Mouse (Mus musculus): ENCODE results near the gene Rbm14.
A peak's percentile ranks its signal among the peaks of the same experiment; 100 is the strongest.
"Not testable (repeated sequence)": the region's sequence is repeated elsewhere in the genome, so short reads cannot be mapped to it uniquely, and the experiment has no call there.

Gene Rbm14

DNA sequence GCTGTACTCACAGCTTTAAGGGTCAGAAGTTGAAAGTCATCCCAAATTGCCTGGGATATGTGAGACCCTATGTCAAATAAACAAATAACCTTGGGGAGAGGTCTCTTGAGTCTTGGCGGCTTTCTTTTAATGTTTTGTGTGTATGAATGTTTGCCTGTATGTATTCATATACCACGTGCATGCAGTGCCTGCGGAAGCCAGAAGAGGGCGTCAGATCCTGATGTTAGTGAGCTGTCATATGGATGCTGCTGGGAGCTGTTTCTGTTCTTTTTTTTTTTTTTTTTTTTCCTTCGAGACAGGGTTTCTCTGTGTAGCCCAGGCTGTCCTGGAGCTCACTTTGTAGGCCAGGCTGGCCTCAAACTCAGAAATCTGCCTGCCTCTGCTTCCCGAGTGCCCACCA, 1.6 kb upstream of the Rbm14 start:
- peak; percentile 21 to 43 for DNase-seq (ENCODE audit: low spot score in 2 of 2)

DNA sequence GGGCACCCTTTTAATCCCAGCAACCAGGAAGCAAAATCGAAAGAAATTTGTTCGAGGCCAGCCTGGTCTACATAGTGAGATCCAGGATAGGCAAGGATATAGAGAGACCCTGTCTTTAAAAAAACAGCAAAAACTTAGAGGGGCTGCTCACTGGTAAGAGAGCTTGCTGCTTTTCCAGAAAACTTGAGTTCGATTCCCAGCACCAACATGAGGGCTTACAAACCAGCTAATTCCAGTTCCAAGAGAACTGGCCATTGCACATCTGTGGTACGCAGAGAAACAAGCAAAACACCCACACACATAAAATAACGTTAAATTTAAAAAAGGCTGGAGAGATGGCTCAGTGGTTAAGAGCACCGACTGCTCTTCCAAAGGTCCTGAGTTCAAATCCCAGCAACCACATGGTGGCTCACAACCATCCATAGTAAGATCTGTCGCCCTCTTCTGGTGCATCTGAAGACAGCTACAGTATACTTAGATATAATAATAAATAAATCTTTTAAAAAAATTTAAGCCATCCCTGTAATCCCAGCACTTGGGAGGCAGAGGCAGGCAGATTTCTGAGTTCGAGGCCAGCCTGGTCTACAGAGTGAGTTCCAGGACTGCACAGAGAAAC, 1.0 kb upstream of the Rbm14 start:
- peak; percentile 9 to 10 for DNase-seq (ENCODE audit: low spot score in 2 of 2)

DNA sequence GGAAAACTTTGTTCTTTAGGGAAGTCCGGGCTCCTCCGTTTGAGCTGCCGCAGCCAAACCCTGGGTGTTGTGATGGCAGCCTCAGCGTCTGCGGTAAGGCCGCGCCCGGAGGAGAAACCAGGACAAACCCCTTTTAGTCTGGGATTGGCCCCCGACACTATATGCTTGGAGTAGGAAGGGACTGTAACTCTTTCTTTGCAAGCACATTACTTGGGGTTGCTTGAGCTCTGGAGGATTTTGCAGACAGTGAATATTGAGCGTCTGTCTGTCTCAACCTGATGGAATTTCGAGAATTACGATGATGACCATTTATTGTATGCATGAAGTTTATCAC, 442 bp upstream of the Rbm14 start:
- DNase-seq (ENCODE audit: low spot score in 2 of 2), result no peak

DNA sequence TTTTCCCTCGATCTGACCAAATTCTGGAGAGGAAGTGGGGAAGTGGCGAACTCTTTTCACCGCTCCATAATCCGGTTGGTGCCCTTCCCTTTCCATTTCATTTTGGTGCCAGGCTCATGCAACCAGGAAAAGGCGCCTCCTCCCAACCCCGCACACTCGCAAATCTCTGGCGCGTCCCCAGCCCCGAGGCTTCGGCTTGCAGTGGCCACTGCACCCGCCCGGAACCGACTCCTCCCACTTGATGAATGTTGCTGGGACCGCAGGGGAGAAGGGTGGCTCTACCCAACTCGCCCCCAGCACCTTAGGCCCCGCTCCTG, 730 bp downstream of the Rbm14 start:
- no peak for DNase-seq (ENCODE audit: low spot score in 2 of 2)

DNA sequence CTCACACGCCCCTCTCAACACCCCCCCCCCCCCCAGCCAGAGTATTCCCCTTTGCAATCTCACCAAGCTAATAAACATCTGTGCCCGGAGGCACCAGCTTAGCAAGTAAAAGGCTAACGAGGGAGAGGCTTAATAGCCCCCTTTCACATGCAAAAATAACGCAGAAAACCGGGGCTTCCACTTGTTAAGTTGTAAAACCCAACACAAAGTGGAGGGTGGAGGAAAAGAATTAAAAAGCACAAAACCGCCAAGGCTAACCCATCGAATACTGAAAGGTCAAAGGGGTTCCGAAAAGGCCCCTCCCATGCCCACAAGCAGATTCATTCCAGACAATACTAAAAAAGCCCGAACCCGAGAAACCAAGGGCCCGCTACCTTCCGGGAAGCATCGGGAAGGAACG, 1.1 kb downstream of the Rbm14 start:
- DNase-seq (ENCODE audit: low spot score in 2 of 2), result no peak

DNA sequence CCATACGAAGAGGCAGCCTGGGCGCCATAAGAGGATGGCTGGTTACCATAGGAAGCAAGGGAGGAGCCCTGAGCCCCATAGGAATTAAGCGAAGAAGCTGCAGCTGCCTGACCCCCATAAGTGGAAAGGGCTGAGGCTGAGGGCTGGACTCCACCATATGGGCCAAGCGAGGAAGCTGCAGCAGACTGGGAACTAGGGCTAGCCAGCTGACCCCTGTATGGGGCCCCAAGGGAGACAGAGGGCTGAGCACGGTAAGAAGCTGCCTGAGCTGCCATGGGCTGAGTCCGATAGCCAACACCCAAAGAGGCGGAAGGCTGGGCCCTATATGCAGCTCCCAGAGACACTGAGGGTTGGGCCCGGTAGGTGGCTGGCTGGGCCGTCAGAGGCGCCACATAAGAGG, 8.2 kb downstream of the Rbm14 start:
- no peak for DNase-seq (ENCODE audit: low spot score in 2 of 2)

DNA sequence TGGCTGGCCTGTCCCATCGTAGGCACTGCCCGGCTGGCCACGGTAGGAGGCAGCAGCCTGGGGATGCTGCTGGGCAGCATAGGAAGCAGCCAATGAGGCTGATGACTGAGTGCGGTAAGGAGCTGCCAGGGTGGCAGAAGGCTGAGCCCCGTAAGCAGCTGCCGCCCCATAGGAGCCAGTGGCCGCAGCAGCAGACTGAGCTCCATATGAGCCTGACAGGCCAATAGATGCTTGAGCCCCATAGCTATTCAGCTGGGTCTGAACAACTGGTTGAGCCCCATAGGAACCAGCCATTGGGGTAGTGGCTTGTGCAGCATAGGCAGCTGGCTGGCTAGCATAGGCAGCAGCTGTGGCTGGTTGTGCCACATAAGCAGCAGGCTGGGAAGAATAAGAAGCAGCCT, 8.7 kb downstream of the Rbm14 start:
- no peak for DNase-seq (ENCODE audit: low spot score in 2 of 2)

DNA sequence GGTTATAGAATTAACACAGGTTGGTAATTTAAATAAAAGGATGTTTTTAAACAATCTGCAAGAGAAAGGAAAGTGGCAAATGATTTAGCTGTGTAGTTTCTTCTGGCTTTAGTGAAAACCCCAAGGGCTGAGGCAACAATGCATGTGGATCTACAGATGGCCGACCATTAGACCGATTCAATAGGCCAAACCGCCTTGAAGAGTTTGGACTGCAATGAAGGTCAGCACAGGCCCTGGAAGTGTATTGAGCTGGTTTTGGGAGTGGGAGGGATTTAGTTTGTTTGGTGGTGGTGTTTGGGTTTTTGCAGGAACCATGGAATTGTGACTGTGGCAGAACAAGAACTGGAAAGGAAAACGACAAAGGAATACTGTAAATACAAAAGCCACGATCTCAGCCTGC, 12.4 kb downstream of the Rbm14 start:
- no peak for DNase-seq (ENCODE audit: low spot score in 2 of 2)

DNA sequence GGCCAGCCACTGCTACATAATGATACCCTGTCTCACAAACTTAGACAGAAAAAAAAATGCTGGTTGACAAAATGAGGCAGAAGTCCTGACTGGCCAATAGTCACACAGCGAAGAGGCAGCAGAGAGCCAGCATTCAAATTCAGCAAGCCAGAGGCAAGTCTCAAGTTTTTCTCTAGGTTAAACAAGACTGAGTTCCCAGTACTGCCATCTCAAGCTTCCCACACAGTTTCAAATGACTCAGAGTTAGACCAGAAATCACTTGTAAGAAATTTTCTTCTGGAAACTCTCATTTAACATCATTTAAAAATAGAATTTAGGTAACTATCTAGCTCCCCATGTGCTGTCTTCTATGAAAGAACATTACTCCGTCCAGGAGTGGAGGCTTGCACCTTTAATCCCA, 13.6 kb downstream of the Rbm14 start:
- DNase-seq (ENCODE audit: low spot score in 2 of 2), result no peak

DNA sequence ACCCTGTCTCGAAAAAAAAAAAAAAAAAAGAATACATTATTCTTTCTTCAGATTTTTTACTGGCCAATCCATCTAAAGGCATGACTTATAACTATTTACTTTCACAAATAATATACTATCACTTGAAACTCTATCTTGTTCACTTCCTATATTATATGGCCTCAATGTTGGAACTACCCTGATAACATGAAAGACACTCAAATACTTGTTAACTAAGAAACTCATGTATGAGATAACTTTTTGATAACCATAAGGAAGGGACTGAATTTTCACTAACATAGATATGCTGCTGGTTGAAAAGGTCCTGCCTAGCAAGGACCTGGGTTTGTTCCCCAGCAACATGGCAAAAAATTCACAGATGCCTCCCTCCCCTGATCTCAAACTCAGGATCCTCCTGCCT, 15.5 kb downstream of the Rbm14 start:
- DNase-seq (ENCODE audit: low spot score in 2 of 2), result no peak

DNA sequence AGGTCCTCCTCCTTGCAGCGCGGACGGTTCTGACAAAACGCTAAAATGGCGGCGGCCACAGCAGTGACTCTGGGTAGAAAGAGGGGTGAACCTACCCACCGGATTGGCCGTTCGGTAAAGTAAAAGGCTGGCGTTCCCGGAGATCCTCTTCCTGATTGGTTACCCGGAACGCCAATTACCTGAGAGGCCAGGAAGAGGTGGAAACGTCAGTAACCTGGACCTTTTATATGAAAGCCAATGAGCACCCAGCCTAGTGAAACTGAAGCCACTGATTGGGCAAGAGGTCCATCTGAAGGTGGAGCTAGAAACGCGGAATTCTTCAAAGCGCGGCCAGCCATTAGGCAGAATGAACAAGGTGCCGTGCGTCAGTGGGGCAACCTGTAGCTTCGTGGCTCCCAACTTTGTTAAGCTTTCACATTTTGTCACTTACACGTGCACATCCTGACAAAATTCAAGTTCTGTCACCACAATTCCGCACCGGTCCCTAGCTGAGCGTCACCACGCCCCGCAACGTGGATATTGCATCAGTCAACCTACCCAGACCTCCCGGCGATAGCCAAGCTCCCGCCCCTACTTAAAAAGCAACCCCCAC, 17.5 kb downstream of the Rbm14 start, which contains the start of gene Rbm4:
Rbm4 (minus strand) TSS at position 71 of the 592 bp plus-strand sequence.
- peak; percentile 97 for DNase-seq (ENCODE audit: low spot score in 2 of 2)

DNA sequence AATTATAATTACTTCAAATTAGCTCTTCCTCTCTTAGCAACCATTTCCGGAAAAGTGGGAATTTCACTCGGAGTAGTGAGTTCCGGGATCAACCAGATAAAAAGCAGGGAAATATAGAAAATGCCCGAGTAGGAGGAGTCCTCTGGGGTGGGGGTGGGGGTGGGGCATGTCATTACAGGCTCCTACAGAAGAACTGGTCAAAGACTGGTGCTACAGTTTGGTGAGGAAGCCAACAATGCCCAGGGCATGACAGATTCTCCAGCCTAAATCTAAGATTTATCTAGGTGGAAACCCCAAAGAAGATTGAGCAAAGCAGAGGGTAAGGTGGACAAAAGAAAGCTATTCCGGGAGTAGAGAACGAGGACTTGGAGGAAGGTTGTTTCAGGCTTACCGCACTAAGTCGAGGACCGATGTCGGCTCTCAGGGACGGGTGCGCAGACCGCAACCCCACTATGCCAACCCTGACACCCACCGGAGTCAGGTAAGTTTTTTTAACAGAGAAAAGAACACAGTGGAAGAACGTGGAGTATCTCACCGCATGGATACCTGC, 18.1 kb downstream of the Rbm14 start:
- no peak for DNase-seq (ENCODE audit: low spot score in 2 of 2)

DNA sequence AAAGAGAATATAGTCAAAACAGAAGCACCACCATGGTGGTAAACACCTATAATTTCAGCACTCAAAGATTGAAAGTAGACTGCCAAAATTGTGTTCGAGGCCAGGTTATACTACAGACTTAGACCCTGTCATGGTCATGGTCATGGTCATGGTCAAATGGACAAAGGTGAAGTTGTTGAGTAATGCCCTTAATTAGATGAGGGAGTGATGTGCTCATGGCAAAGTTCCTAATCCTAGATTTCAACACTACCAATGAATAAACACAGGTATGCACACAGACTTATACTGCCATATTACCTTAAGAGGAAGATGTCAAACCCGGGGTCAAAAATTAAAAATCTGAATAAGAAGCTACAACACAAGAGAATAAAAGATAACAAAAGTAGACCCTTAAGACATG, 25.1 kb downstream of the Rbm14 start:
- DNase-seq (ENCODE audit: low spot score in 2 of 2), result no peak

DNA sequence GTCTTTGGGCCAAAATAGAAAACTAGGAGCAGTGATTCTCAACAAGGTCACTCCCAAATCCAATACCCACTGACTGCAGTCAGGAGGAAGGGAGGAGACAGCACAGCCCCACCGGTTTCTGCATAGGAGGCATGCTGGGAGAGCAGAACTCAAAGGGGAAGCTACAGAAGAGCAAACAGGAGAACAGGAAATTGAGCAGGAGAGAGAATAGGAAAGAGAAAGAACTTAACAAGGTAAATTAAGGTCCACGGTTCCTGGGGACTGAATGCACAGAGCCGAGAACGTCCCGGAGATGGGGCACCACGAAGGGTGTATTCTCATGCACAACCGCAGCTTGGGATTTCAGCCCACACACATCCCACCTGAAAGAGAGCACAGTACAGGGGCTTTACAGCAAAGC, 26.2 kb downstream of the Rbm14 start:
- no peak for DNase-seq (ENCODE audit: low spot score in 2 of 2)

DNA sequence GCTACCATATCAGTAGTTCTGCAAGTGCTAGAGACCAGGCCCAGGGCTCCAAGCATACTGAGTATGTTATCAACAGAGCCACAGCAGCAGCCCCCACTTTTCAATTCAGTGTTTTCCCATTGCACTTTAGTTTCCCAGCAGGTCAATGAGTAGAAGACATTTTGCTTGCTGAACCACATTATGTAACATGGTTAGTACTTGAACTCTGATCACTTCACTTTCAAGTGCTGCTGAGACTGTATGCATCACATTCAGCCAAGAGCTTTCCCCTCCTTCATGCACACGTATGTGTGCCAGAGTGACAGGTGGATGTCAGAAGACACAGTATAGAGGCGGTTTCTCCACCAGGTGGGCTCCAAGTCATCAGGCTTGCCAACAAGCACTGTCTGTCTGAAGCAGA, 28.5 kb downstream of the Rbm14 start:
- no peak for DNase-seq (ENCODE audit: low spot score in 2 of 2)

DNA sequence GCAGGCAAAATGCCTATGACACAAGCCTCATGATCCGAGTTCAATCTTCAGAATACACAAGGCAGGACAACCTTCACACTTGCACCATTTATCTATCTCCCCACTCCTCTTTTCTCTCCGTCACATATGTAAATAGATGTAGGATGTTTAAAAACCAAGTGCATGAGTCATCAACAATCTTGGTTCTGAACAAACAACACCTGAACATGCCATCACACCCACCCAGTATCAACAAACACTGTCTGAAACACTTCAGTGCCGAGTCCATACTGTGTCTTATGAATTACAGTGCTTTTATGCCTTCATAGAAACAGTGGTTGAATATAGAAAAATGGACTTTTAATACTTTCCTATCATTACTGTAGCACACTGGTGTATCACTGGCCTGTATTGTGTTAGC, 38.6 kb downstream of the Rbm14 start:
- DNase-seq (ENCODE audit: low spot score in 2 of 2), result no peak

DNA sequence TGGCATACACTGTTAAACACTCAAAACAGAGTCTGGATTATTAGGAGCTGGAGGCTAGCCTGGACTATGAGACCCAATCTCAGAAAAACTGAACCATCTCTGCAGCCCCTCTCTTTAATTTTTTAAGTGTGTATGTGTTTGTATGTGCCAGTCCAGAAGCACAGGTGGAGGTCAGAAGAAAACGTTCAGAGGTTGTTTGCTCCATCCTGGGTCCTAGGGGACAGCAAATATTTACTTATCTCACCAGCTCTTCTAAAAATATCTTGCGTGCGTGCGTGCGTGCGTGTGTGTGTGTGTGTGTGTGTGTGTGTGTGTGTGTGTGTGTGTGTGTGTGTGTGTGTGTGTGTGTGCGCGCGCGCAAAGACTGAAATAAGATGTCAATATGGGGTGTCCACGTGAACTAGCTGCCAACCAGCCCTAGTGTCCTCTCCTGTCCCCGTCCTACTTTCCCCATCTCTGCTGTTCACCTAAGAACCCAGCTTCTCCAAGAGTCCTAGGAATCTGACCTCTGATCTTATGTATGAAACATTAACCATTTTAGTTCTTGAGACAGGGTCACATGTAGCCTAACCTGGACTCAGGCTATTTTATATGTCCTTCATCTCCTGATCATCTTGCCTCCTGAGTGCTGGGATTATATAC, 43.8 kb downstream of the Rbm14 start:
- no peak for DNase-seq (ENCODE audit: low spot score in 2 of 2)

DNA sequence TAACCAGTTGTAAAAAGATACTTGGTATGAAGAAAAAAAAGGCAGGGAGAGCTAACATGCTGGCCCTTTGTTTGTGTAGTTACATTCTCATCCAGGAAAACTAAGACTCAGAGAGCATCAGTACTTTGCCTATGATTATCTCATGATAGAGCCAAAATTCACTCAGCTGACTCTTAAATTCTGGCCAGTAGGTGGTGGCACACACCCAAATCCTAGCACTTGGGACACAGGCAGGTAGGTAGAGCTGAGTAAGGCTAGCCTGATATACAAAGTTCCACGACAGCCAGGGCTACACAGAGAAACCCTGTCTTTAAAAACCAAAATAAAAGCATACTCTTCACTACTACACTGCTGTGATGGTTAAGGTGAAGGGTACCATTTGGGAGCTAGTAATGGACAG, 48.6 kb downstream of the Rbm14 start:
- DNase-seq (ENCODE audit: low spot score in 2 of 2), result no peak

DNA sequence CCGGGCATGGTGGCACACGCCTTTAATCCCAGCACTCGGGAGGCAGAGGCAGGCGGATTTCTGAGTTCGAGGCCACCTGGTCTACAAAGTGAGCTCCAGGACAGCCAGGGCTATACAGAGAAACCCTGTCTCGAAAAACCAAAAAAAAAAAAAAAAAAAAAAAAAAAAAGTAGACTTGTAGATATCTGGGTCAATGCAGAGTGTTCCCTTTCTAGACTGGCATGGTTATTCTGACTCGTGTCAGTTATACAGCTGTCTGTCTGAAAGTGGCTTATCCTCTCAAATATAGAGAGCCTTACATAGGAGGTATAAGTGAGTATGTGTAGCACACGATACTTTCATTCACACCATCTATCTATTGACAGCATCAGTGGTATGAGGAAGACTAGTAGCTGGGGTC, 50.9 kb downstream of the Rbm14 start:
- DNase-seq (ENCODE audit: low spot score in 2 of 2), result not testable (repeated sequence)

DNA sequence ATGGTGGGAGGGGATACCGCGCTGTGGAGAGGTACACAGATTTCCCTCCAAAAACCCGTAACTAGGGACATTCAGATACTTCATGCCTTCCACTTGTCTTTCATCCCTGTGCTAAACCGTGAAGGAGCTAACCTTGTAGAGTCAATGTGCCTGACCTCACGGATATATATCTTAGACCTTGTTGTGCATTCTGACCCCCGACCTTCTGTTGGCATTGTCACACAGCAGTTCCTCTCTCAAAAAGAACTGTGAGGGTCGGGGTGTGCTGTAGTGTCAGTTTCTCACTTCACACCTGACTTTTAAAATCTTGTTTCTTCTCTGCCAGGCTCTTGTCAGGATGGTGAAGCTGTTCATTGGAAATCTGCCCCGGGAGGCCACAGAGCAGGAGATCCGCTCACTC, 54.5 kb downstream of the Rbm14 start:
- DNase-seq (ENCODE audit: low spot score in 2 of 2), result peak in 1 of 2 experiments; percentile 10

DNA sequence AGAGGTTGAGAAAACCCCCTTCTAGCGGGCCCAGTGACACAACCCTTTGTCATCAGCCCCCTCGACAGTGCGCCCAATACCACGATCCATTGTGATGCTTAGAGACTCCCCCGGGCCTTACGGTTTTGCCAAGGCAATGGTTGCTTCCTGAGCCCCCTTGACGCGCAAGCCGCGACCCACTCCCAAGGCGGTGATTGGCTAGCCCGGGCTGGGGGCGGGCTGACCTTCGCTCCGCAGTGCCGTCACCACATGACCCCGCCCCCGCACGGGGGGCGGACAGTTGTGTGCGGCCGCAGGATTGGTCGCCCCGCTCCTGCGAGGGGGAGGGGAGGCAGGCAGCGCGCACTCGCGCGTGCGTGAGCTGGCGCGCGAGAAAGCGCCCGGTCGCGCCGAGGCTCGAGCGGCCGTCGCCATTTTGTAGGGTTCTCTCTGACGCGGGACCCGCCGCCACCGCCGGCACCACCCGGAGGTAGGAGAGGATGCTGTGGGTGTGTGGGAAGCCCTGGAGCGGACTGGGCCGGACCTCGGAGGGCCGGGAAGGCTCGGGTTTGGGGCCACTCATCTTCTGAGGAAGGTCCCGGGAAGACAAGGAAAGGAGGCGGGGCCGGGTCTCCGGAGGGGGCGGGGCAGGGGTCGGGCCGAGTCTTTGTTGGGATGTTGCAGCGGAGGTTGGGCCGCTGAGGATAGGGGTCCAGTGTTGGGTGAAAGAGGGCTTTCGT, 55.1 kb downstream of the Rbm14 start, which contains the start of gene Rbm4b:
Rbm4b (plus strand) TSS at position 305 of the 719 bp plus-strand sequence.
- DNase-seq (ENCODE audit: low spot score in 2 of 2), result peak; percentile 91 to 95

DNA sequence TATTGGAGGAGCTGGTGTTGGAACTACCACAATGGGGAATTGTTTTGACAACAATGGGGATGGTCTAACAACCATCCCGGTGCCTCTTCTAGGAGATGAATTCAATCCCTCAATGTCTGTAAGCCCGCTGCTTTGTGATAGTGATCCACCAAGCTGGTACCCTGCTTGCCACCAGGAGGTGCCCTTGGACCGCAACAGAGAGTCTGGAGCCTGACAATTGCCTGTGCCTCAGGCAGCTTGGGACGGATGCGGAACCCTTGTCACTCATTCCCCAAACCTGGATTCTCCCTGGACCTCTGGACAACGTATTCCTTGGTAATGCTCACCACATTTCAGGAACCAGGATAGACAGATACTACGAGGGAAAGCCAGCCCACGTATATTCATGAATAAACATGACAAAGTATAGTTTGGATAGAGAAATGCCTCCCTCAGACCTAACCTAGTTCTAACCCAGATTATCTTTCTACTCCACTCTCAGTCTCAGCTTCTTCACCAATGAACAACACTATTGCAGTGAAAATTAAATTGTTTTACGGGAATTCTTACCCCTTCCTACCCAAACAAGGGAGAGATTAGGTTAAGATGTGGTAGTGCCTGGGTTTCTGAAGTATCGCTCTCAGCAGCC, 55.8 kb downstream of the Rbm14 start:
- peak; percentile 84 to 90 for DNase-seq (ENCODE audit: low spot score in 2 of 2)
